Mouse (Mus musculus) hindbrain, embryonic 16.5 days (tissue): ENCODE measurements around the gene Lipc. TPM values are rescaled to one million over a fixed set of nuclear protein-coding genes. Genes with fewer than 3 reads are reported as not detected.

Experiments used
- ATAC-seq: fragments of 200-750 bp; cut with Nextera tagmentation; 2 replicates; pipeline ENCODE4 v1.8.0; 2017; ENCODE audit warnings: moderate TSS enrichment, moderate library complexity
- H3K27ac ChIP-seq: fragments of 300-500 bp; sonication (generic); 2 replicates; pipeline ENCODE4 v1.5.1; 2014; ENCODE audit warnings: low read depth, mild to moderate bottlenecking, control low read depth, low read length, moderate library complexity
- H3K27me3 ChIP-seq: fragments of 300-500 bp; sonication (generic); replicated peaks from 2 replicates; pipeline ENCODE4 v1.6.1; 2014; ENCODE audit warnings: low read length; ENCODE audit not compliant: control insufficient read depth, insufficient read depth
- H3K36me3 ChIP-seq: fragments of 300-500 bp; sonication (generic); 2 replicates; pipeline ENCODE4 v1.6.1; 2014; ENCODE audit warnings: mild to moderate bottlenecking, low read length, moderate library complexity, mixed read lengths; ENCODE audit not compliant: control insufficient read depth, insufficient read depth
- H3K4me1 ChIP-seq: fragments of 300-500 bp; sonication (generic); 2 replicates; pipeline ENCODE4 v1.6.1; 2014; ENCODE audit warnings: low read depth, low read length; ENCODE audit not compliant: control insufficient read depth, insufficient read depth
- H3K4me2 ChIP-seq: fragments of 300-500 bp; sonication (generic); 2 replicates; pipeline ENCODE4 v1.6.1; 2014; ENCODE audit warnings: mild to moderate bottlenecking, low read length, control low read depth, moderate library complexity
- H3K4me3 ChIP-seq: fragments of 300-500 bp; sonication (generic); 2 replicates; pipeline ENCODE4 v1.5.1; 2014; ENCODE audit warnings: mild to moderate bottlenecking, low read length, control low read depth, moderate library complexity
- H3K9ac ChIP-seq: fragments of 300-500 bp; sonication (generic); 2 replicates; pipeline ENCODE4 v1.6.1; 2014; ENCODE audit warnings: low read depth, mild to moderate bottlenecking, control low read depth, low read length, moderate library complexity
- H3K9me3 ChIP-seq: fragments of 300-500 bp; sonication (generic); 2 replicates; pipeline ENCODE4 v1.6.1; 2014; ENCODE audit warnings: mild to moderate bottlenecking, low read length, moderate library complexity; ENCODE audit not compliant: control insufficient read depth
- WGBS: fragments of 180-500 bp; shearing (Covaris S2); extraction: QIAGEN DNeasy Blood & Tissue Kit; methylation state at CpG from one replicate; pipeline ENCODE4 v1.1.7; 2014; 5-methylcytosine and 5-hydroxymethylcytosine counted together
- polyA plus RNA-seq: library from polyadenylated mRNA; unstranded; fragments of >200 nt; fragmentation: Nextera tagmentation; extraction: Ambion mirVana; gene quantifications from 2 replicates; pipeline ENCODE4 v1.2.1, GENCODE M21; 2015

Gene Lipc
- polyA plus RNA-seq, 1 experiment from 2014 or later: 0.26 TPM

DNA sequence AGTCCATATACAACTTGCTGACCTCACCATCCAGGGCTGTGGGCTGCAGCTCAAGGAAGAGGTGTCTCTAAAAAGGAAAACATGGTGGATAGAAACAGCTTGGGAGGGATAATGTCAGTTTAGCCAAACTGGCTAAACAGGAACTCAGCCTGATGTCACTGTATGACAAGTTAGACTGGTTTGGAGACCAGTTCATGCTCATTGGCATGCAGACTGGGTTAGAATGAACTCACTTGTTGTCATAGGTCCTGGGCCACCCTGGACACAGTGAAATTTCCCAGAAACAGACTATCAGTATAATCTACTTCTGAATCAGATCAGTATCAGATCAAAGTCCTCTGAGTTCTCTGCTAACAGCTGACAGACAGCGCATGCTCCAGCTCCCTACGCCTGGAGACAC, 63.5 kb downstream of the Lipc start:
- Histone ChIP-seq H3K27me3 (no peaks in the 10 kb centered on the region), H3K4me2 (no peak overlapping the region), H3K4me1 (no peaks in the 10 kb centered on the region), H3K27ac (no peak overlapping the region), H3K4me3 (no peak overlapping the region), H3K9me3 (no peaks in the 10 kb centered on the region), H3K36me3 (no peaks in the 10 kb centered on the region), H3K9ac (no peak overlapping the region)
- 98% methylated on average over 2 of the region's 2 CpGs for WGBS
- ATAC-seq: no peak

DNA sequence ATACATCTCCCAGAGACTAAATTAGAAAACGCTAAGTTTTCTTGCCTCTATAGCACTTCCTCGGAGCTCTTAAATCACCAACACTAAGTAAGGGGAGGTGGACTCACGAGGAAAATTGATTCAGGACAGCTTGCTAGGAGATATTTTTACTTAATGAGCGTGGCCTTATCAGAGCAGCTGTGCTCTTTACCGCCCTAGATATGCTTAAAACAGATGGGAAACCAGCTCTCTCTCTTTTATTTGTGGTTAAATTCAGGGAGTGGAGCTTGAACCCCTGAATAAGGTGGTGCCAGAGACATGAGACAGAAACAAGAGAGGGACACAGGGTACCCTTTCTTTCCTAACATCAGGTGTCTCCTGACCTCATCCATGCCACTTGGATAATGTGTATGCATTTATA, 70.0 kb downstream of the Lipc start:
- Histone ChIP-seq H3K4me2 (no peak overlapping the region), H3K27ac (no peak overlapping the region), H3K9me3 (no peaks in the 10 kb centered on the region), H3K4me3 (no peak overlapping the region), H3K9ac (no peak overlapping the region), H3K4me1 (no peaks in the 10 kb centered on the region), H3K27me3 (no peaks in the 10 kb centered on the region), H3K36me3 (no peaks in the 10 kb centered on the region)
- 55% methylated on average over 5 of the region's 5 CpGs for WGBS
- ATAC-seq: no peak

DNA sequence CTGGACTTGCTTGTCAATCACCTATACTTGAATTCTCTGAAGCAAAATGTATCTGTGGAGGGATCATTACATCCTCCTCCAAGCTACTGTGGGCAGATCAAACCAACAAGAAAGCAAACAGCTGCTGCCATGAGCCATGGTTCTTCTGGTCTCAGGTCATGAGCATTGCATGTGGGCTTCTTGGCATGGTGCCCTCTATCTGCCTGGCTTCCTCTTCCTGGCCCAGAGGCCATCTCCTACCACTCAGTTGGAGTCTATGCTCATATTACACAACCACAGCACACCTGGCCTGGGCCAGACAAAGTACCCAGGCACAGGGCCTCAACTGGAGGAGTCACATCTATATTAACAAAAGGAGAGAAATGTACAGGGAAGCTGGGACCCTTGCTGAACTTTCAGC, 73.2 kb downstream of the Lipc start:
- Histone ChIP-seq H3K9ac (no peak overlapping the region), H3K27me3 (no peaks in the 10 kb centered on the region), H3K4me3 (no peak overlapping the region), H3K27ac (no peak overlapping the region), H3K36me3 (no peaks in the 10 kb centered on the region), H3K4me1 (no peaks in the 10 kb centered on the region), H3K9me3 (no peaks in the 10 kb centered on the region), H3K4me2 (no peak overlapping the region)
- ATAC-seq: no peak

DNA sequence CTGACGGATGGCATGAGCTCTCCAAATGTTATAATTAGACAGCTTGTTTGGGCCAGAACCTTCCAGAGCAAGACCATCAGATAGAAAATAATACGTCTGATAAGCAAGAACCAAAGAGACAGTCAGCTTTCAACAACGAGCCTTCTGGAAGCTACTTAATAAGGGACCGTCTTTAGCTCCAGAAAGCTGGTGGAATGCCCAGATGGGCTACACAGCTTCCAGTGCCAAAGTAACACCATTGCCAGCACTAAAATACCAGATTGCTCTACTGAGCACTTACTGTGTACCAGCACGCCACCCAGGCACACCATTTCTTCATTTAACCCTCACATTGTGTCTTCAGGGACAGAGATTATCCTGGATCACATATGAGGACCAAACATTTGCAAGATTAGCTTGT, 73.9 kb downstream of the Lipc start:
- H3K27me3 ChIP-seq: no peaks in the 10 kb centered on the region
- H3K4me1 ChIP-seq: no peaks in the 10 kb centered on the region
- H3K4me3 ChIP-seq: no peak overlapping the region
- H3K9me3 ChIP-seq: no peaks in the 10 kb centered on the region
- H3K9ac ChIP-seq: no peak overlapping the region
- WGBS: 78% methylated on average over 5 of the region's 5 CpGs
- H3K36me3 ChIP-seq: no peaks in the 10 kb centered on the region
- no peak overlapping the region for H3K27ac ChIP-seq
- no peak for ATAC-seq
- H3K4me2 ChIP-seq: no peak overlapping the region

DNA sequence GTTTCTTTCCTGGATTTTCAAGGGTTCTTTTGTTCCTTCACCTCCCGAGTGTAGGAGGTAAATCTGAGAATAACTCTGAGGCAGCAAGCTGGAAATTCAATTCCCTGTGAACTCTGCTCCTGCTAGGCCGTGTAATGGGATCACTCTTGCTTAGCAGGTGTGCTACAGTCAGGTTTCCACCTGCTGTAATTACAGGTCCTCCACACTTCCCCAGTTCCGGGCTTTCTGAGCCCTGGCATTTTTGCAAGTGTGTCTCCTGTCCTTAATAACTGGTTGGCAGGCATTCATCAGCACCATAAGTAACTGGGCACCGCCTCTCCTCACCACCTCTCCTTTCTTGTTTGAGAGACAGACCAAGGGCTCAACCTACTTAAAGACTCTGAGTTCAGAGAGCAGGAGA, 76.5 kb downstream of the Lipc start:
- Histone ChIP-seq H3K4me3 (no peak overlapping the region), H3K9me3 (no peaks in the 10 kb centered on the region), H3K4me1 (no peaks in the 10 kb centered on the region), H3K4me2 (no peak overlapping the region), H3K27me3 (no peaks in the 10 kb centered on the region), H3K9ac (no peak overlapping the region), H3K27ac (no peak overlapping the region), H3K36me3 (no peaks in the 10 kb centered on the region)
- ATAC-seq: no peak
- 63% methylated on average over 4 of the region's 4 CpGs for WGBS

DNA sequence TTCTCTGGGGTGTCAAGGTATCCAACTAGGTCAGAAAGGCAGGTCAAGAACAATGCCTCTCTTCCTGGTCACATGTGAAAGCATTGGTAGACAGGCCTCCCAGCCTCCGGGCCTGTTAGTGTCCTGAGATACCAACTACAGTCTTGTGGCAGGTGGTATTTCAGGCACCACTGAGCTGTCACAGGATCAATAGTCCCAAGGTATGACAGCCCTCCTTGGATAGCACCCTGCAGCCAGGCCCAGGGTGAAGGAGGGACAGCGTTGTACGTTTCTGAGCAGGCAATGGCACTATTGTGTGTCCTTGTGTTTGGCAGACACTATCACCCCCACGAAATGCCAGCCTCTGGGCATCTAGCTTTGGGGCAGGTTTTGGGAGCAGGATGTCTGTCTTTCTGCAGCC, 77.0 kb downstream of the Lipc start:
- 74% methylated on average over 4 of the region's 4 CpGs for WGBS
- H3K4me1 ChIP-seq: no peaks in the 10 kb centered on the region
- no peaks in the 10 kb centered on the region for H3K36me3 ChIP-seq
- H3K9ac ChIP-seq: no peak overlapping the region
- ATAC-seq: no peak
- no peaks in the 10 kb centered on the region for H3K9me3 ChIP-seq
- H3K27ac ChIP-seq: no peak overlapping the region
- no peak overlapping the region for H3K4me2 ChIP-seq
- H3K4me3 ChIP-seq: no peak overlapping the region
- H3K27me3 ChIP-seq: no peaks in the 10 kb centered on the region

DNA sequence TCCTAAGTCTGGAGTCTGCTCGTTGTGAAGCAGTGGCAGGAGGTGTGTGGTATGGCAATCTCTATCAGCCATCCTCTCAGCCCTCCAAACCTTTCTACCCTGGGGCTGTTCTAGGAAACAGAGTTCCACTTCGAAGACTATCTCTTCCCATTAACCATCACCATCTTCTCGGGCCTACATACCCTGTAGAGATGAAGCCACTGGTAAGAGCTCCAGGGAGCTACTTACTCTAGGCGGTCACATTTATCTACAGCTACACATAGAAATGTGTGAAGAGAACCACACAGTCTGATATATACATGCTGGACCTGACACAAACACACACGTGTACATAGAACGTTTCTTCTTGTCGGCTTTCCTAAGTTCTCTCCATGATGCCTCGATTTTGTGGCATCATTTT, 79.4 kb downstream of the Lipc start:
- Histone ChIP-seq H3K27me3 (no peaks in the 10 kb centered on the region), H3K4me1 (no peaks in the 10 kb centered on the region), H3K9ac (no peak overlapping the region), H3K27ac (no peak overlapping the region), H3K9me3 (no peaks in the 10 kb centered on the region), H3K4me2 (no peak overlapping the region), H3K36me3 (no peaks in the 10 kb centered on the region), H3K4me3 (no peak overlapping the region)
- no peak for ATAC-seq
- WGBS: 88% methylated on average over 8 of the region's 8 CpGs

DNA sequence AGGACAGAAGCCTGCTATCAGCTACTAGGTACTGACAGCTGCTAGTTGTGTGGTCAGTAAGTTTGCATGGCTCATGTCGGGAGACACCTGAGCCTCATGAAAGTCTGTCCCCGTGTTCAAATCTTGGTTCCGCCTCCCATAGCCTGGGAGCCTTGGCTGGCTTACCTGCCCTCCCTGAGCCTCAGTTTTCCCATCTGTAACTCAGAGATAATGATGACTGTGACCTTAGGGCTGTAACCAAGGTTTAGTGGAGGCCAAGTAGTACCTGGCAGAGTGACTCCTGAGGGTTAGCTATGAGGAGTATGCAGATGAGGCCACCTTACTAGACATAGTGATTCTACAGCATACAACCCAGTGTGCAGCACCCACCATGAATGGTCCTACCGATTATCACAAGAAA, 81.7 kb downstream of the Lipc start:
- Histone ChIP-seq H3K4me2 (no peak overlapping the region), H3K27ac (no peak overlapping the region)
- 94% methylated on average over 4 of the region's 4 CpGs for WGBS

DNA sequence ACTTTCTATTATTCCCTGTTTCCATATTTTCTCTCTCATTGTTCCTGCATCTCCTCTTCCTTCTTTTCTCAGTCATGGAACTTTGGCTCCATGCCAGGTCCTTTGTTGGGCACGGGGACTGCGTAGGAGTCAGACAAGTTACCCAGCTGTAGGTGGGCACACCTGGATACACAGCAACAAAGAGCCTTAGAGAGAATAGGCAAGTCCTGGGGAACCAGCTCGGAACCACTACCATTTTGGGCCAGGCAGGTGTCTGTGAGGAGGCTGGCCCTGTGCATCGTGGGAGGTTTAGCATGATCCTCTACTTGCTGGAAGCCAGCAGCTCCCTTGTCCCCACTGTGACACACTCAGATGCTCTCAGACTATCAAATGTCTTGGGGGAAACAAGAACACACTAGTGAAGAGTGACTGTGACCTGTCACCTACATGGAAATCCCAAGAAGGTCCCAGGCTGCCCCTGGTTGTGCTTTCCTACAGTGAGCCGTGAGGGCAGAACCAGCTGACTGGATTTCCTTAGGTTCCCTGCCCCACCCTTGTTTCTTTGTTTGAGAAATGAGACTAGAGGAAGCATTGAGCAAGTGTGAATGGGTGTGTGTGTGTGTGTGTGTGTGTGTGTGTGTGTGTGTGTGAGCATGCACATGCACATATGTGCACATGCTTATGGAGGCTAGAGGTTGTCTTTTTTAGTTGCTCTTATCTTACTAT, 82.7 kb downstream of the Lipc start:
- WGBS: 78% methylated on average over 5 of the region's 5 CpGs
- H3K9ac ChIP-seq: no peak overlapping the region
- no peak for ATAC-seq

More for the DNA sequence above, 81.7 kb downstream of the Lipc start:
- Histone ChIP-seq H3K36me3 (no peaks in the 10 kb centered on the region), H3K9me3 (no peaks in the 10 kb centered on the region), H3K9ac (no peak overlapping the region), H3K4me1 (no peaks in the 10 kb centered on the region), H3K4me3 (no peak overlapping the region), H3K27me3 (no peaks in the 10 kb centered on the region)
- ATAC-seq: no peak

DNA sequence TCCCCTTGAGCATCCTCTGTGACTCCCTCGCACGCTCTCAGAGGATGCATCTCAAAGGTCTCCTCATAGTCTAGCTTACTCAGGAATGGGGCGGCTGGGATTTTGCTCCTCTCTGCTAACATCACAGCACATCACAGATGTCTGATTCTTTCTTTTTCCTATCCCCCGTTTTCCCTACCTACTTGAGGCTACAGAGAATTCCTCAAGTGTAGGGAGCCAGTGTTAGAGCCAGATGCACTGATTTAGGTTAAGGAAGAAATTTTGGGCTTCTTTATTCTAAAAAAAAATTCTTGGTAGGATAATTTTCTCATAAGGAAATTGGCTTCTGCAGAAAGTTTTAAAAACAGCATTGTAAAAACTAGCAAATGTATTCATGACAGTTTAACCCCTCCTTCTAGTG, 84.6 kb downstream of the Lipc start:
- Histone ChIP-seq H3K36me3 (no peaks in the 10 kb centered on the region), H3K4me3 (no peak overlapping the region), H3K4me1 (no peaks in the 10 kb centered on the region), H3K9ac (no peak overlapping the region), H3K27me3 (no peaks in the 10 kb centered on the region), H3K4me2 (no peak overlapping the region), H3K27ac (no peak overlapping the region), H3K9me3 (no peaks in the 10 kb centered on the region)
- ATAC-seq: no peak
- 97% methylated on average over 4 of the region's 4 CpGs for WGBS

More for the DNA sequence above, 82.7 kb downstream of the Lipc start:
- Histone ChIP-seq H3K27ac (no peak overlapping the region), H3K4me2 (no peak overlapping the region), H3K27me3 (no peaks in the 10 kb centered on the region), H3K4me1 (no peaks in the 10 kb centered on the region), H3K9me3 (no peaks in the 10 kb centered on the region), H3K36me3 (no peaks in the 10 kb centered on the region), H3K4me3 (no peak overlapping the region)
